Mouse (Mus musculus) large intestine, adult 2 months (tissue): Measurements from ENCODE around the gene Pctp. TPM values are rescaled to one million over a fixed set of nuclear protein-coding genes. Genes with fewer than 3 reads are reported as not detected.

Experiments used
- DNase-seq: peaks from one replicate; pipeline ENCODE4 v3.0.0-alpha.2; 2012; ENCODE audit warnings: low read depth, low spot score
- WGBS: fragments of 180-500 bp; shearing (Covaris S2); methylation state at CpG from one replicate; pipeline ENCODE4 v1.1.7; 2018; 5-methylcytosine and 5-hydroxymethylcytosine counted together
- polyA plus RNA-seq: library from polyadenylated mRNA; depleted of rRNA; stranded (reverse); fragments of >200 nt; gene quantifications from 2 replicates; pipeline ENCODE4 v1.2.3, GENCODE M21; 2012

The Pctp gene
- polyA plus RNA-seq, 1 experiment, result 4.9 TPM

DNA sequence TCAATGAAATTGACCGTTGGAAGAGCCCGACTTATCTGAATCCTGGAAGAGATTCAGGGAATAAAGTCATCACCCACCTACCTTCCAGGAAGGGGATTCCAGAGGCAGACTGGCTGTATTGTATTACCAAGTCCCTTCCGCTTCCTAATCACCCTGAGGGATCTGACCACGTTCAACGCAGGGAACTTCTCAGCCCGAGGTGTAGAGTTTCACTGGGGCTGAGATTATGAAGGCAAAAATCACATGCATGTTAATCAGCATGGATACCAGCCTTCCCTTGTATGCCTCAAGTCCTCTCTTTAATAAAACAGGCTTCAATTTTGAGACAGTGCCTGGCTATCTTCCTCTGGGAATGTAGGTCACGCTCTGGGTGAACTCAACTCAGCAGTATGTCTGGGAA, 12.6 kb upstream of the Pctp start:
- no peak for DNase-seq
- 70% methylated on average over 7 of the region's 7 CpGs for WGBS

DNA sequence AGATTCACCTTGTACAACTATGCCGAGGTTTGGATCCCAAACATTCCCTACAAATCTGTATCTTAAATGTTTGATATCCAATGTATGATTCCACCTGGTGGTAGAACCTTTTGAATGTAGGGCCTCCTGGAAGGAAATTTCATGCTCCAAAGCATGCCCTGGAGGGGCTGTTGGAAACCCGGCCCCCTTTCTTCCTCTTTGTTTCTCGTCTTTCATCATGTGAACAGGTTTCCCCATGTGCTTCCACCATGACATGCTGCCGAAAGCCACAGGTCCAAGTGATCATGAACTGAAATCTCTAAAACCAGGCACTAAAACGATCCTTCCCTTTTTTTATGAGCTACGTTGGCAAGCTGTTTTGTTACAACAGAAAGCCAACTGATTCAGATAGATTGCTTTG, 11.0 kb upstream of the Pctp start:
- WGBS, result 78% methylated on average over 6 of the region's 6 CpGs

DNA sequence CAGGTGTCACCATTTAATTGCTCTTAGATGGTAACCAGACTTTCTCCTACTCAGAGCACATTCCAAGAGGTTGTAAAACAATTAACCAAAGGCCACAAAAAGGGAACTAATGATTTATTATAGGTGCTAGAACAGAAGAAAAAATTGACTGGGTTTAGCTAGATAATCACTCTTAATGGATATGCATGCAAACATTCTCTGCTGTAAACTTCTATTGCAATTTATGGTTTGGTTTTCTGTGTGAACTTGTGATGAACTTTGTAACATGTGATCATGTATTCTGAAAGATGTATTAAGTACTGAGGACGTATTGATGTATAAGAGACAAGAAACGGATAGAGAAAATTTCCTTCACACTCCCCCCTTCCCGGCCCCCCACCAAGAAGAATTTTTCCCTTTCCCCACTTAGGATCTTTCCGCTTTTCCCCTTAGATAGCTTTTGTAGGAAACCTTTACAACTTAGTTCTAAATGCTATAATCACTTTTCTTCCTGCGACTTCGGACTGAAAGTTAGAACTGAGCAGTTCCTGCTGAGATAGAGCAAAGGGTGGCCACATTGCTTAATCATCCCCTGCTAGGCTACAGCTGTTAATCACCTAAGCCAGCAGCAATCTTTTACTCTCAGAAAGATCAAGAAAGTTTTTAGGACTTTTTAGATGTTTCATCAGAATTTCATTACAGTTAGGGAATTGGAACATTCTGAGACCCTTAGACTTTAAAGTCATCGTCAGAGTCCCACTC, 5.3 kb upstream of the Pctp start:
- WGBS, result 21% methylated on average over 7 of the region's 7 CpGs
- no peak for DNase-seq

More for the DNA sequence above, 11.0 kb upstream of the Pctp start:
- no peak for DNase-seq

DNA sequence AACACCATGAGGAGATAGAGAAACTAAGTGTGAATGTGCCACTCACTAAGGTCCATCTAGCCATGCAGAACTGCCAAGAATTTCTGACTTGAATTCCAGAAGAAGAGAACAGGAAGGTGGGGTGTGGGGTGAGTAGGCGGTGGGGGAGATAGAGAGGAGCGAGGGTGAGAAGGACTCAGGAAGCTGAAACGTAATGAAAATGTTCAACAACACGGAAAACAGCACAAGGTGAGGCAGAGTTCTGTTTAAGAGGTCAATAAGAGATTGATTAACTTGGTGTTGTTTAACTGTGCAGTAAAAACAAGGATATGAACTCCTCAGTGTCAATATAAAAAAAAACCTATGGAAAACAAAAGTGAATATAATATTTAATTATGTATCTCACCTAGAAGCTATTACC, 3.4 kb upstream of the Pctp start:
- DNase-seq, result no peak
- WGBS, result 45% methylated on average over 4 of the region's 4 CpGs

DNA sequence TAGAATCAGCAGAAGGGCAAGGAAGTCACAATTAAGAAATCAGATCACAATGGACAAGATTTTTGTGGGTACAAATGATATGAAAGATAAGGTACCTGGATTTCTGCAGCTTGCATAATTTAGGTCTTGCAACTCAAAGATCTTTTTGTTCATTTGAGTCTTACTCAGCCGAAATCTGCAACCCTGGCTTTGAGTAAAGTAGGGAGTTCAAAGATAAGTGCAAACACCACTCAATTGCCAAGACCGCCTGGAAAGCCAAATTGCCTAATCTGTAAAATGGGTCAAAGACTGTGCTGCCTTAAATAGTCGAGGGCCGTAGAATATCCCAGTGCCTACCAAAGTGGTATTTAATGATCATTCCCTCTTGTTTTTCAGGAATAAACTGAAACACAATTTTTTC, 692 bp upstream of the Pctp start:
- 87% methylated on average over 4 of the region's 4 CpGs for WGBS
- no peak for DNase-seq

DNA sequence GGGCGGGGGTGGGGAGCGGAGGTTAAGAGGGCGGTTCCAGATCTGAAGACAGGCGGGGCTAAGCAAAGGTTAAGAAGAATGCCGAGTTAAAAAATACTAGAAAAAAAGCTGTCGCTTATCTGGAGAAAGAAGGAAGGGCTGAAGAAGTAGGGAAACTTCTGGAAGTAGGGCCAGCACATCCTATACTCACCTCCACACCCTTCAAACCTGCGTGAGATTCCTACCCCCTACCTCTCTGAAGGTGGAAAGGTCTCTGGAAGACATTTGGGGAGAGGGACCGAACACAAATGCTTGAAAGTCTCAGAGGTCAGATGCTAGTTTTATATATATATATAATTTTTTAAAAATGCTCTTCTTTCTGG, 274 bp upstream of the Pctp start:
- WGBS, result 13% methylated on average over 8 of the region's 8 CpGs
- no peak for DNase-seq

GRCm38 (mm10) chr11:90001396-90002230, 1.1 kb downstream of the Pctp start:
- DNase-seq, result no peak
- WGBS, result 82% methylated on average over 10 of the region's 10 CpGs

DNA sequence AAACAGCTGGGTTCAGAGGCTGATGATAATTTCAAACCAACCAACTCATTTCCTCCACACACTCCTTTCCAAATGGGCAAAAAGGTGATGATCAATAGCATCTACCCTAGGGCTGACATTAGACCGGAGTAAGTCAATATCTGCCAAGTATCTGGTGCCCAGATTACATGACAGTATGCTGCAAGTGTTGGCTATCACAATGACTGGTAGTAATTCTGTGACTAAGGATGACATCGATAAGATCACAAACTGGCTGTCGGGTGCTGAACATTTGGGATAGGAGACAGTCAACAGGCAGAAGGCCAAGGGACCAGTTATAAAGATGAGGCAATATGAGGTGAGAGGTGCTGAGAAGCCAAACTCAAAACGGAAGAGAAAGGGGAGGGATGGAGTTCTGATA, 2.0 kb downstream of the Pctp start:
- 84% methylated on average over 4 of the region's 4 CpGs for WGBS
- DNase-seq, result no peak

GRCm38 (mm10) chr11:89998996-89999770, 3.5 kb downstream of the Pctp start:
- no peak for DNase-seq
- 94% methylated on average over 18 of the region's 18 CpGs for WGBS

DNA sequence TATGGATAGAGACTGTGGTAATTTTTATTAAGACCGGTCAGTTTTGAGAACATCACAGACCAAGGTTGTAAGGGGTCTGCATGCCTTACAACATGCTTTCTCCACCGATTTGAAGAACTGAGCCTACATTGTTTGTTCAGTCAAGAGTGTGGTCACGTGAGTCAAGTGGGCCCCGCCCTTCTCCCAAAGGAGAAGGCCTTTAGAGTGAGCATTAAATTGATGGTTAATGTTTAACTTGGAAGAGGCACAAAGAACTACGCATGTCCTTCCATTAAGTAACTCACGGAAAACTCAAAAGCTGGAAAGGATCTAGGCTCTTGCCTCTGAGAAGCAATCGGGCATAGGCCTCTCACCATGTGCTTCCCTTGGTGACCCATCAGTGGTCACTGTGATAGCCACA, 5.8 kb downstream of the Pctp start:
- DNase-seq, result peak; percentile 42
- 35% methylated on average over 7 of the region's 7 CpGs for whole genome bisulfite sequencing

GRCm38 (mm10) chr11:89996406-89996805, 6.3 kb downstream of the Pctp start:
- DNase-seq, result no peak

GRCm38 (mm10) chr11:89995596-89995995, 7.1 kb downstream of the Pctp start:
- no peak for DNase-seq
- 93% methylated on average over 5 of the region's 5 CpGs for WGBS

More at GRCm38 (mm10) chr11:89996406-89996805, 6.3 kb downstream of the Pctp start:
- 93% methylated on average over 4 of the region's 4 CpGs for WGBS

DNA sequence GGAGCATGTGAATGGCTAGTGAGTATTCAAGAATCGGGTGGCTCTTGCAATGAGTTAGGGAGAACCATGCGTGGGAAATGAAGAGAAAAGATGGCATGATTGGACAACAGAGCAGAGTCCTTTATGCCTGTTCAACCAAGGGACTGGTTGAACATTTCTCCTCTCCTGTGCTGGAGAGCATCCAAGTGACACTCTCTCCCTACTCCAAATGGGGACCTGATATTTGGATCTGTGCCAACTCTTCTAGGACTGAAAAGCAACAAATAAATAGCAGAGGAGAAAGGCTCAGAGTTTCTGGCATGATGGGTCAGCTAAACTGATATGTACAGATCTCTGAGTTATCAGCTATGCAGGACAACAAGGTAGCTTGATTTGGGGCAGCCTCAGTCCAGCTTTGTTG, 8.0 kb downstream of the Pctp start:
- DNase-seq, result no peak
- WGBS, result 93% methylated on average over 2 of the region's 2 CpGs

DNA sequence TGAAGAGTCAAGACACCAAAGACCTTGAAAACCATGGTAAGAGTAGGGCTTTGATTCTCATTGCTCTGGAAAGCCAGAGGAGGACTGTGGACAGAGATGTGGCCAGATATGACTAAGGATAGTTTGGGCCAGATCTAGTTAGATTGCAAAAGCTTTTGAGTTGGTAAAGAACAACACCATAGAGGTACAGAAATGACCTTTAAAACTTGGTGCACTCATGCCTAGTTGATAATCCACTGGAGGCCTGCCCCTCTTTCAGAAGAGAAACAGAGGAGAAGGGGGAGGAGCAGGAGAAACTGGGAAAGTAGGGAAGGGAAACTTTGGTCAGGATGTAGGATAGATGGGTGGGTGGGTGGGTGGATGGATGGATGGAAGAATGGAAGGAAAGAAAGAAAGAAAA, 11.0 kb downstream of the Pctp start:
- DNase-seq, result no peak

DNA sequence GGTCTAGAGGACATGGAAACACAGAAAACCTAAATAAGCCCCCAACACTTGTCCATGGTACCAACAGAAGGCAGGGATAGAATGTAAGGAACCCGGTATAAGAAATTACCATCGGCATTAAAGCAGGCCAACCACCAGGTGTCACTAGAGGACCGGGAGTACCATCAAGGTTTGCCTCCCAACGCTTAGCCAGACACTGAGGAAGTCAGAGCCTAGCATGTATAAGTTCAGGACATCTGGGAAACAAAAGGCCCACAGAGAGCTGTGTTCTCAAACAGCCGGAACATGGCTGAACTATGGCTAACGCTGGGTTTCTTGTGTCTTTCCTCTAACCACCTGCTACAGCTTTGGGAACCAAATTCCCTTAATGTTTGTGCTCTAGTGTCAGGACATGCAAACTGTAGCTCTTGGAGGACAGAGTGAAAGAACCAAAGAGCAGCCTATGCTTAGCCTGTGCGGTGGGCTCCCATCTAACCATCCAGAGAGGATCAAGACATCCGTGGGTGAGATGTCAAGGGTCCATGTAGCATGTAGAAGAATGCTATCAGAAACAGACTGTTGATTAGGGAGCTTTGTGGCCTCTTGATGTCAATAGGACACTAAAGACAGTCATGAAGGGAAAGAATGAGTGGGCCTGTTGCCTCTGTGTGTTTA, 13.6 kb downstream of the Pctp start:
- no peak for DNase-seq
- WGBS, result 23% methylated on average over 8 of the region's 8 CpGs

- no peak for DNase-seq
- WGBS, result 91% methylated on average over 8 of the region's 8 CpGs
These were observed 16.2 kb downstream of the Pctp start for GRCm38 (mm10) chr11:89986516-89986915.

DNA sequence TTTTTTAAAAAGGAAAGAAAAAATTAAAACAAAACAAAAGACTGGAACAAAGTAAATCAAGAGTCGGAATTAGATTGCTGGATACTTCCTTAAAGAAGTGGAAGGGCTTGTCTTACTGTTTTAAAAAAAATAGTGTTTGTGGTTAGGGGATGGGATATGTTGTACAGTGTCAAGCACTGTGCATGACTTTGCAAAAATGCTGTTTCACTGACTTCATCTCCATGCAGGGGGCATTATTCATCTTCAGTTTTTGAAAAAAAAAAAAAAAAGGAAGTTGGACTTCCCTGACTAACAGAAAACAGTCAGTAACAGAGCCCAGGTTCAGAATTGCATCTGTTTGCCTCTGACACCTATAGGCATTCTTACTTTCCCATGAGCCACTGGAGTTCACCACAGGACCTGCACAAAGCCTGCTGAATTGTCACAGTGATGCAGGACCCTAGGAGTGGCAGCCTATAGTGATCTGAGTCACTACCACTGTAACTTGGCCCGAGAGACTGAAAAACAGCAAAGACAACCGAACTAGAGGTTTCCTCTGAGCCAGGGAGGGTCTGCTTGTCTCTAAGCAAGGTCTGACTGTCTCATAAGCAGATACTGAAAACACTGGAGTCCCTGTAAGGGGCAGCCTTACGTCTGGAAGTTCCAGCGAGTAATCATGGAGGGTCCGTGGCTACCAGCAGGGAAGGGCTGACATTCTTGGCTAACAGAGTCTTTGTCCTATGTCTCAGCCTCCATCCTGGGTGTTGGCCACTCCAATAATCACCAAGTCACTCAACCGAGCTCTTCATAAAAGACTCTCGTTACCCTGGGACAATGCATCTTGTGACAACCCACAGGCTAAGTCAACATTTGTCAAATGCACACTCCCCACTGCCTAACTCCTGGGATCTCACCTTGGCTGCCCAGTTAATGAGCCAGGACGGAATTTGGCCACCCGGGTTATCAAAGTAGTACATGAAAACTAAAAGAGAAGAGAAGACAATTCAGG, 17.2 kb downstream of the Pctp start:
- WGBS, result 71% methylated on average over 10 of the region's 10 CpGs
- DNase-seq, result no peak

- no peak for DNase-seq
- 96% methylated on average over 5 of the region's 5 CpGs for WGBS
These were observed 18.3 kb downstream of the Pctp start for GRCm38 (mm10) chr11:89984436-89984835.

DNA sequence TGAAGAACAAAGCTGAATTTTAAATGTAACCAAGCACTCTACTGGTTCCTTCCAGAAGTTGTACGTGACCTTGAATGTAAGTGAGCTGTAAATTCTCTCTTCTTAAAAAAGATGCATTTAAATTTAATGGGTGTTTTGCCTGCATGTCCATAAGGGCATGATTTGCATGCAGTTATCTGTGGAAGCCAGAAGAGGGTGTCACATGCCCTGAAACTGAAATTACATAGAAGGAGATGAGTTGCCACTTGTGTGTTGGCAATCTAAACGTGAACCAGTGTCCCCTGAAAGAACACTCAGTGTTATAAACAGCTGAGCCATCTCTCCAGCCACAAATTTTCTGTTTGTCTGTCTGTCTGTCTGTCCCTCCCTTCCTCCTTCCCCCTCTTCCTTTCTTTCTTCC, 19.8 kb downstream of the Pctp start:
- WGBS, result 61% methylated on average over 2 of the region's 2 CpGs
- DNase-seq, result no peak
